Mouse (Mus musculus): ENCODE results near the gene Olfr776. TPM values are rescaled to one million over a fixed set of nuclear protein-coding genes. Genes with fewer than 3 reads are reported as not detected.

The Olfr776 gene
- not detected in 2 replicates for polyA plus RNA-seq (2012; rRNA removed)

GRCm38 (mm10) chr10:129258827-129259226 is at the start of gene Olfr776:
TSS of gene Olfr776 (plus strand) at chr10:129259127.

GRCm38 (mm10) chr10:129235904-129236303 is 23.0 kb upstream of the Olfr776 start, which contains the start of gene Olfr774:
TSS of gene Olfr774 (plus strand) at chr10:129236204.

GRCm38 (mm10) chr10:129248112-129248511 is 10.8 kb upstream of the Olfr776 start, which contains the start of gene Olfr775:
TSS of gene Olfr775 (plus strand) at chr10:129248412.

GRCm38 (mm10) chr10:129271081-129271535 is 12.2 kb downstream of the Olfr776 start, which contains the start of gene Olfr777:
TSS of gene Olfr777 (minus strand) at chr10:129271485.

Other genes with a start within 250 kb of the Olfr776 start
- gene Olfr763, start 248.3 kb upstream of the Olfr776 start, polyA plus RNA-seq (2012; rRNA removed): not detected in 2 replicates
- not detected in 2 replicates for gene Olfr764-ps1, start 219.2 kb upstream of the Olfr776 start, polyA plus RNA-seq (2012; rRNA removed)
- not detected in 2 replicates for gene Olfr765, start 209.1 kb upstream of the Olfr776 start, polyA plus RNA-seq (2012; rRNA removed)
- gene Olfr766-ps1, start 190.2 kb upstream of the Olfr776 start, polyA plus RNA-seq (2012; rRNA removed): not detected in 2 replicates
- gene Olfr767, start 176.2 kb upstream of the Olfr776 start, polyA plus RNA-seq (2012; rRNA removed): not detected in 2 replicates
- not detected in 2 replicates for gene Olfr768, start 159.8 kb upstream of the Olfr776 start, polyA plus RNA-seq (2012; rRNA removed)
- gene Olfr769, start 141.3 kb upstream of the Olfr776 start, polyA plus RNA-seq (2012; rRNA removed): not detected in 2 replicates
- not detected in 2 replicates for gene Olfr770, start 120.1 kb upstream of the Olfr776 start, polyA plus RNA-seq (2012; rRNA removed)
- gene Olfr771, start 94.4 kb upstream of the Olfr776 start, polyA plus RNA-seq (2012; rRNA removed): not detected in 2 replicates
- not detected in 2 replicates for gene Olfr772, start 81.2 kb upstream of the Olfr776 start, polyA plus RNA-seq (2012; rRNA removed)
- gene Olfr773, start 71.7 kb upstream of the Olfr776 start, polyA plus RNA-seq (2012; rRNA removed): not detected in 2 replicates
- gene Olfr774, start 22.9 kb upstream of the Olfr776 start, polyA plus RNA-seq (2012; rRNA removed): not detected in 2 replicates
- gene Olfr775, start 10.7 kb upstream of the Olfr776 start, polyA plus RNA-seq (2012; rRNA removed): not detected in 2 replicates
- not detected in 2 replicates for gene Olfr777, start 12.4 kb downstream of the Olfr776 start, polyA plus RNA-seq (2012; rRNA removed)
- gene Olfr780, start 59.0 kb downstream of the Olfr776 start, polyA plus RNA-seq (2012; rRNA removed): not detected in 2 replicates
- not detected in 2 replicates for gene Olfr781, start 69.7 kb downstream of the Olfr776 start, polyA plus RNA-seq (2012; rRNA removed)
- gene Olfr782, start 89.7 kb downstream of the Olfr776 start, polyA plus RNA-seq (2012; rRNA removed): not detected in 2 replicates
- 0.06 TPM in 2 replicates for gene Olfr784, start 125.0 kb downstream of the Olfr776 start, polyA plus RNA-seq (2012; rRNA removed)
- gene Olfr785, start 146.3 kb downstream of the Olfr776 start, polyA plus RNA-seq (2012; rRNA removed): not detected in 2 replicates
- gene Olfr786, start 168.2 kb downstream of the Olfr776 start, polyA plus RNA-seq (2012; rRNA removed): not detected in 2 replicates
- gene Olfr787, start 202.7 kb downstream of the Olfr776 start, polyA plus RNA-seq (2012; rRNA removed): not detected in 2 replicates
- not detected in 2 replicates for gene Olfr788, start 211.9 kb downstream of the Olfr776 start, polyA plus RNA-seq (2012; rRNA removed)
- gene Olfr789, start 225.6 kb downstream of the Olfr776 start, polyA plus RNA-seq (2012; rRNA removed): not detected in 2 replicates
- not detected in 2 replicates for gene Olfr790, start 239.4 kb downstream of the Olfr776 start, polyA plus RNA-seq (2012; rRNA removed)